Mouse (Mus musculus) ES-Bruce4 (cell line): ENCODE results near the gene Dnajb8.

Experiments used
- CTCF ChIP-seq: IDR thresholded peaks from one replicate; pipeline ENCODE4 v1.8.1; 2011; ENCODE audit warnings: low read depth, low read length
- EP300 ChIP-seq: IDR thresholded peaks from 2 replicates; pipeline ENCODE4 v1.6.1; 2011; ENCODE audit warnings: low read depth, low read length; ENCODE audit not compliant: insufficient read depth
- POLR2A ChIP-seq: IDR thresholded peaks from one replicate; pipeline ENCODE4 v1.8.1; 2011; ENCODE audit warnings: low read length; ENCODE audit not compliant: insufficient read depth

GRCm38 (mm10) chr6:88278141-88278540 lies 56.1 kb downstream of the Dnajb8 start:
- no peak for TF ChIP-seq CTCF
- no peak for TF ChIP-seq POLR2A
- no peak for TF ChIP-seq EP300
